Mouse (Mus musculus) frontal cortex, postnatal 10 days (tissue): ENCODE data around the gene Gpn3.
"Not testable (repeated sequence)": the region's sequence is repeated elsewhere in the genome, so short reads cannot be mapped to it uniquely, and the experiment has no call there.

Experiments used
- DNase-seq, 2 experiments: peaks; one replicate each; pipeline ENCODE4 v3.0.0; 2022; ENCODE audit warnings: low spot score in 2 of 2, mixed read lengths in 1 of 2

The Gpn3 gene

GRCm38 (mm10) chr5:122390671-122391070 is 19.0 kb downstream of the Gpn3 start:
- DNase-seq: no peak

DNA sequence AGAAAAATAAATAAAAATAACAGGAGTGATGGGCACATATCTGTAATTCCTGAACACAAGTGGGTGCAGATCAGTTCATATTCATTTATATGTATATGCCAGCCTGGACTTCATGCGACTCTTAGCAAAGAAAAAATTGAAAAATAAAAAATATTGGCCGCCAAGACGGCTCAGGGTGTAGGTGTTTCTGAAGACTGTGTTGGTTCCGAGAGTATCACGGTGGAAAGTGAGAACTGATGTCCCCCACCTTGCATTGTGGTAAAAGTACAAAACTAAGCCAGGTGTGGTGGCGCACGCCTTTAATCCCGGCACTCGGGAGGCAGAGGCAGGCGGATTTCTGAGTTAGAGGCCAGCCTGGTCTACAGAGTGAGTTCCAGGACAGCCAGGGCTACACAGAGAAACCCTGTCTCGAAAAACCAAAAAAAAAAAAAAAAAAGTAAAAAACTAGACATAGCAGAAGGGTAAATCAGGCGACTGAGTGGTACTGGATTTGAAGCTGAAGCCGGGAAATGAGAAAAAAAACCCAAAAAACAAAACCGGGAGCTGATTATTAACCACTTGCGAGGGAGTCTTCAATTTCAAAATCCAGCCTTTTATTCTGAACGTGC is 19.6 kb downstream of the Gpn3 start:
- no peak for DNase-seq

DNA sequence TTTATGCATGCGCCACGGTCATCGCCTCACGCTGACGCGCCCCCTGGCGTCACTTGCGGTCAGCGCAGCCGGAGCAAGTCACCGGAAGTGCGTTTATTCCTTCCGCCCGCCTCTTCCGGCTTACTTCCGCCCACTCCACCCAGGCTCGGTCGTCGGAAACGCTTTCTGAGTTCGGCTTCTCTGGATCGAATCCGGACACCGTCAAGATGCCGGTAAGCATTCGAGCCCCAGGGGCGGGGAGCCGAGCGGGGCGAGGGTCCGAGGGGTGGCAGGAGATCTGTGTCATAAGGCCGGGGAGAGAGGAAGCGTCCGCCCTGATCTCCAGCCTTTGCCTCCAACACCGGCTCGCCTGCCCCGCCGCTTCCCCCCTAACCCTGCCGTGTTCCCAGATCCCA is 20.1 kb downstream of the Gpn3 start, which contains the start of gene Arpc3:
TSS of gene Arpc3 (plus strand) at position 93 of the 395 bp plus-strand sequence.
- peak; percentile 80 to 90 for DNase-seq

DNA sequence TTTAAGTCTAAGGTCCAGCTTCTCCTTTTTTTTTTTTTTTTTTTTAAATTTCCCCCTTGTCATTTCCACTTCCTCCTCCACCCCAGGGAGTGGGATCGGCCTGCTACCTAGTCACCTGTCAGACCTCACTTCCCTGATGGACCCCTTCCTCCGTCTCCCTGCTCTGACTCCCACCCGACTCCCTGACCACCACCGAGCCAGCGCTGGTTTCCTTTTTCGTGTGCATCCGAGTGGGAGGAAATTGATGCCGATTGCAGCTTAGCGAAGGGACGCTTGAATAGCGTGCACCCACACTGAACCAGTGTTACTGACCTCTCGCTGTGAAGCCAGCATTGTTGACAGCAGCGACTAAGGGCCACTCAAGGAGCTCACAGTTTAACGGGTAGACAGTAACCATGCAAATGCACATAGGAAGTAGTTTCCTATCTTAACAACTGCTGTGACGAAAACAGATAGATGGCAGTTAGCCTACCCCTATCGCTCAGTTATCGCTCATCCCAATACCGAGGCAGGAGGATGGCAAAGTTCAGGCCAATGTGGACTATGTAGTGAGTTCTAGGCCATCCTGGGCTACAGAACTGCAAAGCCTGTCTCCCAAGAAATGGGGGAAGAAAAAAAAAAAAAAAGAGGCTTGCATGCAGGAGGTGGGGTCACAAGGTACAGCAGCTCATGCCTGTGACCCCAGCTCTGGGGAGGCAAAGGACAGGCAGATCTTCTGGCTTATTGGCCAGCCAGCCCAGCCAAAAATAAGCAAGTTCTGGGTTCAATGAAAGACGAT is 20.7 kb downstream of the Gpn3 start:
- no peak for DNase-seq

DNA sequence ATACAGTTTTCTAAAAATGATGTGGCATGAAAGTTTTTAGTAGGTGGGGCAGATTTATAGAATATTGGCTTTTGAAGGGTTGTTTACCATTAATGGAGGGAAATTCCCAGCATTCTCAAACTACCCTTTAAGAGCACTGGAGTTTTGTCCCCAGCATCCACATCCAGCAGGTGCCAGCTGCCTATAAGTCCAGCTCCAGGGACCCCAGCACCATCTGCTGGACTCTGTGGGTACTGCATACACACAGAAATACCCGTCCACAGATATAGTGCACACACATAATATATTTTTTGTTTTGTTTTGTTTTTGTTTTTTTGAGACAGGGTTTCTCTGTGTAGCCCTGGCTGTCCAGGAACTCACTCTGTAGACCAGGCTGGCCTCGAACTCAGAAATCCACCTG is 22.2 kb downstream of the Gpn3 start:
- peak in 1 of 2 experiments; percentile 66 for DNase-seq

DNA sequence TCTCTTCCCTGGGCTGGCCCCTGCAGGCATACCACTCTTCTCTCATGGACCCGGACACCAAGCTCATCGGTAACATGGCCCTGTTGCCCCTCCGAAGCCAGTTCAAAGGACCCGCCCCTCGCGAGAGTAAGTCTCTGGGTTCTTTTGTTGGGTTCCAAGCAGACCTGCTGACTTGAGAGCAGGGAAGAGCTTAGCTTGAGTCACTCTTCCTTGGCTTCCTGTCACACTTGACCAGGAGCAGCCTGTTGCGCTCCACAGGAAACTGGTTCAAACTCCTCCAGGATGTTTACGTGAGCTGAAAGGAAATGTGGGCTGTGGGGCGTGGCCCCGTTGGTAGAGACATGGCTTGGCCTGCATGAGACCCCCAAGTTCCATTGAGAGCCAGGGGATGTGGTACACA is 25.1 kb downstream of the Gpn3 start:
- no peak for DNase-seq

- no peak for DNase-seq
Observed at GRCm38 (mm10) chr5:122397495-122397894, 25.8 kb downstream of the Gpn3 start.

DNA sequence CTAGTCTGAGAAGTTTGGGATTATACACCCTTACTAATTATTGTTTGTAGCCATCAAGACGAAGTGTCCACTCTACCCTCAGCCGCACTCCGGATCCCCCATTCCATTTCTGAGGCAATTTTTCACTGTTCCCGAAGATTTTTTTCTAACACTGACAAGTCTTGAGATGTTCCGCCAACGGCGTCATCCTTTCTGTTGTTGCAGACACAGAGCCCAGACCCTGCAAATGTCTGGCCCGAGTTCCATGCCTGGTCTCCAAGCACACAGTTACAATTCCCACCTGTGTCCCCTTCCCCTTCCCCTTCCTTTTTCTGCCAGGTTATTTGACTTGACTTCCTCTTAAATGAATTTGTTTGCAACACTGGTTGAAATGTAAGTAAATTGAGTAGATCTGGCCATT is 28.2 kb downstream of the Gpn3 start:
- no peak for DNase-seq

DNA sequence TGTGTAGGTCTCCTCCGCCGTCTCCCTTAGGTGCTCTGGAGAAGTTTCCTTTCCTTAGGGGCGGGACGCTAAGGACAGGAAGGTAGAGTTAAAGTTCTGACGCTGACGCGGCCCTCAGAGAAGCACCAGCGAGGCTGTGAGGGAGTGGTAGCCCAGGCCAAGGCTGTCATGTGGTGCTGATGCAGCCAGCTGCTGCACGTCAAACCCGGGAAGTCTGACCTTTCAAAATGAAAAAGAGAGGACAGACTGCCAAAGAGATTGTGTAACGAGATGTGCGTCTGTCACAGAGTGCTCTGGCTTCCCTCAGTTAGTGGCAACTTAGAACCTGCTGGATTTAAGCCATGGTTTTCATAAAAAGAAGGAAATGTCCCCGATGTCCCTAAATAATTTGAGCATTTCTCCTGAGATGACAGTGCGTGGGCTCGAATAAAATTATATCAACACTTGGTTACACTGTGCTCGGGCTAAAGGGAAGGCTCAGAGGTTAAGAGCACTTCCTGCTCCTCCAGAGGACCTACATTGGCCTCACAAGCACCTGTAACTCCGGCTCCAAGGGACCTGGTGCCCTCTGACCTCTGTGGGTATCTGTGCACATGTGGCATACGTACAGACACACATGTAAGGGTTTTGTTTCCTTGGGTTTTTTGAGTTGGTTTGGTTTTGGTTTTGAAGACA is 29.1 kb downstream of the Gpn3 start:
- DNase-seq: no peak

GRCm38 (mm10) chr5:122401303-122401640 is 29.6 kb downstream of the Gpn3 start:
- DNase-seq: peak in 1 of 2 experiments; percentile 60

GRCm38 (mm10) chr5:122402160-122402559 is 30.5 kb downstream of the Gpn3 start:
- DNase-seq: no peak

DNA sequence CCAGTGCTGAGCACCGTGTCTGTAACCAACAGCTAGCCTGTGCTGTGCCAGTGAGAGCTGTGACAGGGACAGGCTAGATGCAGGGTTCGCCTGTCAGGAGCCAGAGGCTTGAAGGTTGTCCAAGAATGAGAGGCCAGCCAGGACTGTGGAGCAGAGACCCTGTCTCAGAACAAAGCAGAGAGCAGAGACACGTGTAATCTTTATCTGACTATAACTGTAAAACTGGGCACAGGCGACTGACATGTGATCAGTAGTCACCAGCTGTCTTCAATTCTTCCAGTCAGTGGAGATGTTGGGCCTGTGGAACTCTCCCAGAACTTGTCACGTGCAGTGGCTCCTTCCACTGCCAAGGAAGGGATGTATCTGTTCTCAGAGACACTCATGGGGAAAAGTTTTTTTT is 31.1 kb downstream of the Gpn3 start:
- DNase-seq: no peak

DNA sequence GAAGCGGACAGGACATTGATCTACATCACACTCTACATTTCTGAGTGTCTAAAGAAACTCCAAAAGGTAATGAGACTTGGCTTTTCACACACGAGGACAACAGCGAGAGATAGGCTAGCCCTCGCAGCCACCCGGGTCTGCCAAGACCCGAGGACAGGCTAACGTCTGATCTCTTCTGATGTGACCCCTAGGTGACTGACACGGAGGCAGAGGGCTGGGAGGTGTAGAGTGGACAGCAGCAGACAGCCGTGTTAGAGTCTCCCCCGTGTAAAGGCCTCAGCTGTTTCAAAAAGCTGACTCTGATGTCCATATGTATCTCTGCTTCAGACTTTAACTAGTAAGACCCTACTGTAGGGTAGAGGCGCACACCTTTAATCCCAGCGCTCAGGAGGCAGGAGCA is 31.7 kb downstream of the Gpn3 start:
- no peak for DNase-seq

GRCm38 (mm10) chr5:122405537-122405936 is 33.9 kb downstream of the Gpn3 start:
- DNase-seq: no peak

DNA sequence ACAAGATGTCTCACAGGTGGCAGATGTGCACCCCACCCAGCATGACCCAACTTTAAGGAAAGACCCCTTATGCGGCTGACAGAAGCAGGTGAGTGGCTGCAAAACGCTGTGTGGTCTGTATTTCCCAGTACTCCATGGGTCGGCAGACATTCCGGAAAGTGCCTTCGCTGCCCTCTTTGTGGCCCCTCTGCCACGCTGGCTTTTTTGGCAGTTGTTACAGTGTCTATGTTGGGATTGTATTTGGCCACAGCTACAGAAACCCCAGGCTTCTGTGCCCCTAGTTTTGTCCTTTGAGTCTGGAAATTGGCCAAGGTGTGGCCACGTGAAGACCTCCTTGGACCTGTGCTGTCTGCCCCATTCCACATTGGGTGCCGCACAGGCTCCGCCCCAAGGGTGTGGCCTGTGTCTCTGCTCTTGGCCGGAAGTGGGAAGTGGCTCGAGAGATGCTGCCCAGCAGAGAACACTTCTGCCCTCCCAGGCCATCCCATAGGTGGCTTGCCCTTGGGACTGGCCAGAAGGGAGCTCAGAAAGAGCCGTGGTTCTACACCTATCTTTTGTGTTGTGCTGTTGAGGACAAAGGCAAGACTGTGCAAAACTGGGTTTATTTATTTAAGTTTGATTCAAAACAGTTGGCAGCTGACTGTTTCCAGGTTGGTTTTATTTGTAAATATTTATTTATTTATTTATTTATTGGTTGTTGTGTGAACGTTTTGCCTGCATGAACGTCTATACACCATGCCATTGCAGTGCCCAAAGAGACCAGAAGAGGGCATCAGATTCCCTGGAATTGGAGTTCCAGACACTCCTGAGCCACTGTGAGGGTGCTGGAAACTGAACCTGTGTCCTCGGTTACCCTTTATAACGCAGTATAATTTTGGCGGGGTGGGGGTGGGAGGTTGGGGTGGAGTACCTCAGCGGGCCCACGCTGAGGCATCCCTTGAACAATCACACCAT is 38.3 kb downstream of the Gpn3 start:
- no peak for DNase-seq

DNA sequence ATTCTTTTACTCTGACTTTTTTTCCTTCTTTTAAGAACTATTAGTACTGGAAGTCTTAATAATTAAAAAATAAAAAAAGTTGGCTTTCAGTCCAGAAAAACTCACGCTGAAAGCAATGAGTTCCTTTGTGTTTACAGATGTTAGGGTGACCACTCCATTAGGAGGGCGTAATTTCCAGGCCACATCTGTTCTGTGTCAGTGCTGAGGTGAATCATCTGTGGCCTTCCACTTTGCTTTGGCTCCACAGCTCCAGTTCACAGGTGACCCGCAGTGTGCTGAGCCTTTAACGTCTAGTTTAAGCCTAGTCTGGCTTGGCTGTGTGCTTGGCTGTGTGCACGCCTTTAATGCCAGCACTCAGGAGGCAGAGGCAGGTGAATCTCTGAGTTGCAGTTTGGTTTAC is 40.2 kb downstream of the Gpn3 start:
- DNase-seq: no peak

DNA sequence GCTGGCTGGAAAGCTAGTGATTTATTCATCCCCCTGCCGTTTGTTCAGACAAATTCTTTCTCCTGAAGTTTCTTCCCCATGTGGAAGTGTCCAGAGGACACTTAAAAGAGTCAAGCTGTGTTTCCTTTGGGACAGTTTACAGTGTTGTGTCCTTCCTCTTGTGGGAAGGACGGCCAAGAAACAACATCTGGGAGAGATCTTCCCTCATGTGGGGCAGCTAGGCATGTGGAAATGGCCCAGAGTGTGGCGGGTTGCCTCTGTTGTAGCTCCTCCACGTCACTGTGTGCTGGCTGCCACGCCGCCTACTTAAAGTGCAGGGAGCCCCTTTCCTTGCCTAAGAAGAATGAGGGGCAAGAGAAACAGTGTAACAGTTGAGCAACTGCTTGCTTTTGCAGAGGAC is 41.1 kb downstream of the Gpn3 start:
- DNase-seq: no peak

DNA sequence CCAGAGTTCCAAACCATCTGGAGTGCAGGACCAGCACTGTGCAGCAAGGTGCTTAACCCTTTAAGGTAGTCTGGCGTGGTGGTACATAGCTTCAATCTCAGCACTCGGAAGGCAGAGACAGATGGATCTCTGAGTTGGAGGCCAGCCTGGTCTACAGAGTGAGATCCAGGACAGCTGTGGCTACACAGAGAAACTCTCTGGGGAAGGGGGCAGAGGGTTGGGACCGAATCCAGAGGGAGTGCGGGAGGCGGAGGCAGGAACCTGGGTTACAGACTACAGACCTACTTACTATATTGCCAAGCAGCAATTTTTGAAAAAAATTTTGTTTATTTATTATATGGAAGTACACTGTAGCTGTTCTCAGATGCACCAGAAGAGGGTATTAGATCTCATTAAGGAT is 42.7 kb downstream of the Gpn3 start:
- DNase-seq: no peak

GRCm38 (mm10) chr5:122415465-122415864 is 43.8 kb downstream of the Gpn3 start:
- DNase-seq: no peak

DNA sequence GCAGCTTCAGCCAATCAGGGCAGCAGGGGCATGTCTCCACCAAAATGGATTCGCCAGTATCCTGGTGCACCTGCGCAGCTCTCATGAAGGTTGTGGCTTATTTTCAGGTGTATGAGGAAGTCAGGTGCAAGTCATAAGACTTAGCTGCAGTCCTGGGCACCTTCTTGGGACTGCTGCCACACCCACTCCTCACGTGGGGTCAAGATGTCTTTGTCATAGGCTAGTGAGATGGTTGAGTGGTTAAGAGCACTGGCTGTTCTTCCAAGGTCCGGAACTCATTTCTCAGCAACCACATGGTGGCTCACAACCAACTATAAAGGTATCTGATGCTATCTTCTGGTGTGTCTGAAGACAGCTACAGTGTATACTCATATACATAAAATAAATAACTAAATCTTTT is 49.0 kb downstream of the Gpn3 start:
- not testable (repeated sequence) for DNase-seq

- DNase-seq: peak in 1 of 2 experiments; percentile 25
Observed at GRCm38 (mm10) chr5:122421271-122422068, 49.8 kb downstream of the Gpn3 start, which contains the start of gene Anapc7. Gene Anapc7 (plus strand): TSS chr5:122421693.
